Mouse (Mus musculus): ENCODE measurements around the gene Nadsyn1. TPM values are rescaled to one million over a fixed set of nuclear protein-coding genes. Genes with fewer than 3 reads are reported as not detected.

The Nadsyn1 gene
- total and polyA plus RNA-seq, 3 experiments = 7.4 to 10.0 TPM; not detected in 1

GRCm38 (mm10) chr7:143868874-143869273 lies 46.2 kb upstream of the Nadsyn1 start:
- DNase-seq (ENCODE audit: low read depth, low spot score) = no peak
- no peak for TF ChIP-seq SIN3A (IDR thresholded peaks at IDR 0.05; ENCODE audit: low read length)
- no peak for TF ChIP-seq RCOR1 (IDR thresholded peaks at IDR 0.05; ENCODE audit: low read depth, low read length)
- no peak for TF ChIP-seq POLR2AphosphoS5 (IDR thresholded peaks at IDR 0.05; ENCODE audit: borderline replicate concordance, low read depth, low read length)
- no peak for TF ChIP-seq CHD2 (IDR thresholded peaks at IDR 0.05; ENCODE audit: low read length)
- no peak for TF ChIP-seq NELFE (IDR thresholded peaks at IDR 0.05; ENCODE audit: low read depth, low read length)
- TF ChIP-seq RAD21 (IDR thresholded peaks at IDR 0.05; ENCODE audit: low read depth, low read length) = no peak
- no peak for TF ChIP-seq GABPA (IDR thresholded peaks at IDR 0.05; ENCODE audit: low read depth, low read length)
- TF ChIP-seq USF1 (IDR thresholded peaks at IDR 0.05; ENCODE audit: low read depth, low read length) = no peak
- no peak for TF ChIP-seq KAT2A (conservative IDR thresholded peaks at IDR 0.05; ENCODE audit: low read depth, low read length)
- TF ChIP-seq TBP (IDR thresholded peaks at IDR 0.05; ENCODE audit: low read depth, low read length) = no peak
- TF ChIP-seq HCFC1 (IDR thresholded peaks at IDR 0.05; ENCODE audit: low read depth, low read length) = no peak
- TF ChIP-seq TCF12 (IDR thresholded peaks at IDR 0.05; ENCODE audit: low read depth, low read length) = no peak
- TF ChIP-seq MYC (IDR thresholded peaks at IDR 0.05; ENCODE audit: low read depth, low read length) = no peak
- TF ChIP-seq POLR2A (IDR thresholded peaks at IDR 0.05; ENCODE audit: control insufficient read depth in 1 of 2, insufficient read depth in 1 of 2, low read depth in 1 of 2, low read length in 2 of 2, poor library complexity in 1 of 2) = no peak
- no peak for TF ChIP-seq NRF1 (IDR thresholded peaks at IDR 0.05; ENCODE audit: insufficient read depth, low read depth, low read length, poor library complexity, severe bottlenecking)
- no peak for TF ChIP-seq ETS1 (IDR thresholded peaks at IDR 0.05; ENCODE audit: low read depth, low read length)
- Histone ChIP-seq H3K4me3 (ENCODE audit: control insufficient read depth in 1 of 2, insufficient read depth in 1 of 2, low read depth in 2 of 2, low read length in 2 of 2) (no peak overlapping the region), H3K36me3 (ENCODE audit: control insufficient read depth in 1 of 2, insufficient read depth in 2 of 2, low read length in 2 of 2) (no peaks in the 10 kb centered on the region), H3K79me2 (ENCODE audit: control insufficient read depth, insufficient read depth, low read length, poor library complexity) (no peaks in the 10 kb centered on the region), H3K27me3 (ENCODE audit: control insufficient read depth in 1 of 2, insufficient read depth in 2 of 2, low read length in 2 of 2) (no peaks in the 10 kb centered on the region), H3K9me3 (replicated peaks; ENCODE audit: insufficient read depth, low read length) (no peaks in the 10 kb centered on the region), H3K9ac (ENCODE audit: control insufficient read depth, low read depth, low read length, poor library complexity, severe bottlenecking) (no peak overlapping the region), H3K4me1 (ENCODE audit: control insufficient read depth in 1 of 2, insufficient read depth in 2 of 2, low read length in 2 of 2) (no peaks in the 10 kb centered on the region), H3K27ac (ENCODE audit: control insufficient read depth, low read depth, low read length) (no peak overlapping the region)

- Histone ChIP-seq H3K4me1 (ENCODE audit: control insufficient read depth in 1 of 2, insufficient read depth in 2 of 2, low read length in 2 of 2) (no peaks in the 10 kb centered on the region), H3K4me3 (ENCODE audit: control insufficient read depth in 1 of 2, insufficient read depth in 1 of 2, low read depth in 2 of 2, low read length in 2 of 2) (no peak within 1 kb of the TSS), H3K9ac (ENCODE audit: control insufficient read depth, low read depth, low read length, poor library complexity, severe bottlenecking) (no peak within 1 kb of the TSS), H3K36me3 (ENCODE audit: control insufficient read depth in 1 of 2, insufficient read depth in 2 of 2, low read length in 2 of 2) (no peaks in the 10 kb centered on the region), H3K27me3 (ENCODE audit: control insufficient read depth in 1 of 2, insufficient read depth in 2 of 2, low read length in 2 of 2) (no peaks in the 10 kb centered on the region), H3K9me3 (replicated peaks; ENCODE audit: insufficient read depth, low read length) (no peaks in the 10 kb centered on the region), H3K79me2 (ENCODE audit: control insufficient read depth, insufficient read depth, low read length, poor library complexity) (no peaks in the 10 kb centered on the region), H3K27ac (ENCODE audit: control insufficient read depth, low read depth, low read length) (no peak within 1 kb of the TSS)
- DNase-seq (ENCODE audit: low read depth, low spot score) = no peak
- TF ChIP-seq RAD21 (IDR thresholded peaks at IDR 0.05; ENCODE audit: low read depth, low read length) (no peak), CHD1 (IDR thresholded peaks at IDR 0.05; ENCODE audit: low read depth, low read length) (no peak), HCFC1 (IDR thresholded peaks at IDR 0.05; ENCODE audit: low read depth, low read length) (no peak), MYB (IDR thresholded peaks at IDR 0.05; ENCODE audit: low read depth, low read length) (no peak), ELF1 (IDR thresholded peaks at IDR 0.05; ENCODE audit: low read depth, low read length) (no peak), RCOR1 (IDR thresholded peaks at IDR 0.05; ENCODE audit: low read depth, low read length) (no peak), TAL1 (IDR thresholded peaks at IDR 0.05; ENCODE audit: low read length) (no peak), ZKSCAN1 (IDR thresholded peaks at IDR 0.05; ENCODE audit: low read depth, low read length) (no peak), POLR2A (IDR thresholded peaks at IDR 0.05; ENCODE audit: control insufficient read depth in 1 of 2, insufficient read depth in 1 of 2, low read depth in 1 of 2, low read length in 2 of 2, poor library complexity in 1 of 2) (no peak), NRF1 (IDR thresholded peaks at IDR 0.05; ENCODE audit: insufficient read depth, low read depth, low read length, poor library complexity, severe bottlenecking) (no peak), BHLHE40 (IDR thresholded peaks at IDR 0.05; ENCODE audit: borderline replicate concordance, low read depth, low read length) (no peak), MAZ (IDR thresholded peaks at IDR 0.05; ENCODE audit: low read depth, low read length) (no peak)
Measured at GRCm38 (mm10) chr7:143866538-143866937, 43.9 kb upstream of the Nadsyn1 start, which contains the start of gene Gm498. Gene Gm498, plus strand, starts transcription at chr7:143866838.

Measured in MEL (cell line).